Comparison of ENCODE assay signal across 8 mouse cellular contexts in genomic region chr7:19663940-19664339, GRCm38 (mm10). TPM values are rescaled to one million over a fixed set of nuclear protein-coding genes. Genes with fewer than 3 reads are reported as not detected.
DNase-seq lines count a peak whose midpoint lies in the region; ATAC-seq and TF ChIP-seq lines count a peak whose summit lies in the region.

No protein-coding gene starts in this region.

- H3K36me3 ChIP-seq in heart, embryonic 13.5 days, result peaks cover 34% of the 10 kb centered on the region
- H3K36me3 ChIP-seq in ES-E14 (ENCODE audit: control insufficient read depth, insufficient read depth, low read length, poor library complexity, severe bottlenecking), result peaks cover 12% of the 10 kb centered on the region; the same call in 1 of the 2 replicates
- no peaks in the 10 kb centered on the region for H3K36me3 ChIP-seq in forebrain, embryonic 11.5 days (ENCODE audit: control insufficient read depth, insufficient read depth, low read length)
- no peaks in the 10 kb centered on the region for H3K36me3 ChIP-seq in stomach, postnatal 0 days (ENCODE audit: control insufficient read depth, insufficient read depth, low read length)

- no peaks in the 10 kb centered on the region for H3K27me3 ChIP-seq in heart, embryonic 13.5 days (replicated peaks)
- no peaks in the 10 kb centered on the region for H3K27me3 ChIP-seq in forebrain, embryonic 11.5 days (ENCODE audit: control insufficient read depth, insufficient read depth, low read length)
- no peaks in the 10 kb centered on the region for H3K27me3 ChIP-seq in stomach, postnatal 0 days (ENCODE audit: control insufficient read depth, insufficient read depth, low read length)

- H3K4me3 ChIP-seq in heart, embryonic 13.5 days, result peak overlapping the region; percentile 100
- H3K4me3 ChIP-seq in ES-E14 (ENCODE audit: insufficient read depth in 1 of 2, low read depth in 1 of 2, low read length in 2 of 2, poor library complexity in 1 of 2, severe bottlenecking in 1 of 2), result peak overlapping the region; percentile 86 to 97
- H3K4me3 ChIP-seq in forebrain, embryonic 11.5 days (ENCODE audit: low read depth, low read length), result peak overlapping the region; percentile 99
- peak overlapping the region; percentile 99 for H3K4me3 ChIP-seq in stomach, postnatal 0 days (ENCODE audit: low read depth, low read length)

- in situ Hi-C loops in ES-E14 (cut with MboI; ENCODE audit: low sequenced_read_pairs in 2 of 2, unreplicated experiment in 2 of 2), result no loop called here

- TF ChIP-seq EP300 in stomach, postnatal 0 days (optimal IDR thresholded peaks at IDR 0.05), result no peak

- H3K9ac ChIP-seq in heart, embryonic 13.5 days, result peak overlapping the region; percentile 99
- H3K9ac ChIP-seq in ES-E14 (ENCODE audit: insufficient read depth, low read depth, low read length, poor library complexity, severe bottlenecking), result peak overlapping the region; percentile 96
- peak overlapping the region; percentile 93 for H3K9ac ChIP-seq in forebrain, embryonic 11.5 days (ENCODE audit: low read length)
- H3K9ac ChIP-seq in stomach, postnatal 0 days (ENCODE audit: low read length), result peak overlapping the region; percentile 99

- no peak overlapping the region for H3K27ac ChIP-seq in heart, embryonic 13.5 days (replicated peaks)
- no peak overlapping the region for H3K27ac ChIP-seq in ES-E14 (ENCODE audit: insufficient read depth, low read depth, low read length, poor library complexity, severe bottlenecking)
- no peak overlapping the region for H3K27ac ChIP-seq in forebrain, embryonic 11.5 days (ENCODE audit: low read depth, low read length)
- H3K27ac ChIP-seq in stomach, postnatal 0 days (replicated peaks), result no peak overlapping the region

- H3K9me3 ChIP-seq in heart, embryonic 13.5 days, result no peaks in the 10 kb centered on the region
- no peaks in the 10 kb centered on the region for H3K9me3 ChIP-seq in ES-E14 (ENCODE audit: control insufficient read depth, insufficient read depth, low read depth, low read length)
- H3K9me3 ChIP-seq in forebrain, embryonic 11.5 days (ENCODE audit: control insufficient read depth, low read length), result no peaks in the 10 kb centered on the region
- H3K9me3 ChIP-seq in stomach, postnatal 0 days (ENCODE audit: control insufficient read depth, low read length), result no peaks in the 10 kb centered on the region

- peak overlapping the region; percentile 85 for H3K4me2 ChIP-seq in heart, embryonic 13.5 days
- peak overlapping the region; percentile 83 for H3K4me2 ChIP-seq in forebrain, embryonic 11.5 days (ENCODE audit: low read depth, low read length, severe bottlenecking)
- H3K4me2 ChIP-seq in stomach, postnatal 0 days (replicated peaks; ENCODE audit: low read depth), result peak overlapping the region; percentile 92

- no peak for TF ChIP-seq CTCF in stomach, postnatal 0 days (IDR thresholded peaks at IDR 0.05; ENCODE audit: low read depth)

- DNase-seq in heart, adult 9 months (ENCODE audit: low spot score in 2 of 2), result no peak
- DNase-seq in ES-E14 (ENCODE audit: low read depth, low spot score) (no peak), liver (peak; percentile 37)
- no peak for DNase-seq in forebrain, embryonic 11.5 days (ENCODE audit: low spot score)
- DNase-seq in stomach, postnatal 0 days (ENCODE audit: low spot score), result no peak
- DNase-seq in spleen, adult 18-20 months, result no peak
- no peak for DNase-seq in layer of hippocampus, postnatal 36 days

- 12% methylated on average over 8 of the region's 8 CpGs for WGBS in heart, embryonic 13.5 days
- 22% methylated on average over 8 of the region's 8 CpGs for WGBS in forebrain, embryonic 11.5 days
- WGBS in stomach, postnatal 0 days, result 11% methylated on average over 8 of the region's 8 CpGs

- peaks cover 33% of the 10 kb centered on the region for H3K4me1 ChIP-seq in heart, embryonic 13.5 days
- H3K4me1 ChIP-seq in ES-E14 (ENCODE audit: control insufficient read depth in 2 of 2, insufficient read depth in 2 of 2, low read length in 2 of 2, poor library complexity in 1 of 2), result peaks cover 4 to 7% of the 10 kb centered on the region in 2 experiments; a peak in 3 of 4 replicates
- peaks cover 12% of the 10 kb centered on the region; the same call in 1 of the 2 replicates for H3K4me1 ChIP-seq in forebrain, embryonic 11.5 days (replicated peaks; ENCODE audit: control insufficient read depth, insufficient read depth, low read length)
- H3K4me1 ChIP-seq in stomach, postnatal 0 days (replicated peaks; ENCODE audit: control insufficient read depth, insufficient read depth), result peaks cover 6% of the 10 kb centered on the region; the same call in 1 of the 2 replicates

- ATAC-seq in heart, embryonic 13.5 days (ENCODE audit: extremely low read depth, insufficient number of reproducible peaks, low FRiP score, low TSS enrichment), result no peak
- ATAC-seq in forebrain, embryonic 11.5 days (replicated peaks; ENCODE audit: low FRiP score), result no peak
- ATAC-seq in stomach, postnatal 0 days (ENCODE audit: low FRiP score, low TSS enrichment), result no peak

TF ChIP-seq in ES-E14, 5 proteins besides CTCF, POLR2A, EP300 and RAD21:
- no peak for TF ChIP-seq CHD2 (IDR thresholded peaks at IDR 0.05; ENCODE audit: low read depth, low read length)
- TF ChIP-seq ZNF384 (IDR thresholded peaks at IDR 0.05; ENCODE audit: low read depth, low read length), result no peak
- TF ChIP-seq HCFC1 (IDR thresholded peaks at IDR 0.05; ENCODE audit: borderline replicate concordance, insufficient read depth, low read length), result no peak
- no peak for TF ChIP-seq MAFK (IDR thresholded peaks at IDR 0.05; ENCODE audit: insufficient read depth, low read depth, low read length)
- TF ChIP-seq ZC3H11A (IDR thresholded peaks at IDR 0.05; ENCODE audit: borderline replicate concordance, low read depth, low read length), result no peak
TF ChIP-seq in ES-E14: peak in this region for 0.

RNA-seq across cellular contexts. Expression of gene Clptm1, which starts 0.9 kb away (rescaled TPM):
- 74.5 and 74.6 TPM in 2 replicates for polyA plus RNA-seq in heart, embryonic 13.5 days (2015; fragmentation: Nextera tagmentation; extraction: Ambion mirVana)
- total RNA-seq in ES-E14 (2012; rRNA removed), result 129 and 156 TPM in 2 replicates
- 89.1 and 92.0 TPM in 2 replicates for polyA plus RNA-seq in forebrain, embryonic 11.5 days (2014; fragmentation: Nextera tagmentation; extraction: Ambion mirVana)
- polyA plus RNA-seq in stomach, postnatal 0 days (2015; fragmentation: Nextera tagmentation; extraction: Ambion mirVana), result 55.0 and 65.1 TPM in 2 replicates
- total RNA-seq in layer of hippocampus, postnatal 36 days (2021), result 100 to 1,000 TPM; 131 to 144 TPM

RNA-seq across cellular contexts. Expression of gene Apoc2, which starts 13.8 kb away (rescaled TPM):
- polyA plus RNA-seq in heart, embryonic 13.5 days (2015; fragmentation: Nextera tagmentation; extraction: Ambion mirVana), result 3.6 and 22.3 TPM in 2 replicates
- not detected in 2 replicates for total RNA-seq in ES-E14 (2012; rRNA removed)
- polyA plus RNA-seq in forebrain, embryonic 11.5 days (2014; fragmentation: Nextera tagmentation; extraction: Ambion mirVana), result not detected in 2 replicates
- 8.7 and 10.7 TPM in 2 replicates for polyA plus RNA-seq in stomach, postnatal 0 days (2015; fragmentation: Nextera tagmentation; extraction: Ambion mirVana)
- not detected for total RNA-seq in layer of hippocampus, postnatal 36 days (2021)

RNA-seq across cellular contexts. Expression of gene Gm44805, which starts 17.3 kb away (rescaled TPM):
- 2.9 TPM in 1 of 2 replicates, not detected in the other for polyA plus RNA-seq in heart, embryonic 13.5 days (2015; fragmentation: Nextera tagmentation; extraction: Ambion mirVana)
- total RNA-seq in ES-E14 (2012; rRNA removed), result 0.48 TPM in 1 of 2 replicates, not detected in the other
- not detected in 2 replicates for polyA plus RNA-seq in forebrain, embryonic 11.5 days (2014; fragmentation: Nextera tagmentation; extraction: Ambion mirVana)
- not detected in 2 replicates for polyA plus RNA-seq in stomach, postnatal 0 days (2015; fragmentation: Nextera tagmentation; extraction: Ambion mirVana)
- total RNA-seq in layer of hippocampus, postnatal 36 days (2021), result not detected

RNA-seq across cellular contexts. Expression of gene Apoc4, which starts 17.3 kb away (rescaled TPM):
- polyA plus RNA-seq in heart, embryonic 13.5 days (2015; fragmentation: Nextera tagmentation; extraction: Ambion mirVana), result 0.84 and 3.7 TPM in 2 replicates
- 0.27 and 0.48 TPM in 2 replicates for total RNA-seq in ES-E14 (2012; rRNA removed)
- not detected in 2 replicates for polyA plus RNA-seq in forebrain, embryonic 11.5 days (2014; fragmentation: Nextera tagmentation; extraction: Ambion mirVana)
- 2.8 and 6.1 TPM in 2 replicates for polyA plus RNA-seq in stomach, postnatal 0 days (2015; fragmentation: Nextera tagmentation; extraction: Ambion mirVana)
- total RNA-seq in layer of hippocampus, postnatal 36 days (2021), result not detected

RNA-seq across cellular contexts. Expression of gene Apoc1, which starts 28.5 kb away (rescaled TPM):
- polyA plus RNA-seq in heart, embryonic 13.5 days (2015; fragmentation: Nextera tagmentation; extraction: Ambion mirVana), result 8.8 and 13.9 TPM in 2 replicates
- total RNA-seq in ES-E14 (2012; rRNA removed), result 72.3 and 106 TPM in 2 replicates
- 1.00 and 2.0 TPM in 2 replicates for polyA plus RNA-seq in forebrain, embryonic 11.5 days (2014; fragmentation: Nextera tagmentation; extraction: Ambion mirVana)
- polyA plus RNA-seq in stomach, postnatal 0 days (2015; fragmentation: Nextera tagmentation; extraction: Ambion mirVana), result 79.6 and 88.4 TPM in 2 replicates
- total RNA-seq in layer of hippocampus, postnatal 36 days (2021), result 1 to 10 TPM; 4.6 to 5.7 TPM
